Mouse (Mus musculus): ENCODE measurements around the gene Sema4b.

The Sema4b gene

DNA sequence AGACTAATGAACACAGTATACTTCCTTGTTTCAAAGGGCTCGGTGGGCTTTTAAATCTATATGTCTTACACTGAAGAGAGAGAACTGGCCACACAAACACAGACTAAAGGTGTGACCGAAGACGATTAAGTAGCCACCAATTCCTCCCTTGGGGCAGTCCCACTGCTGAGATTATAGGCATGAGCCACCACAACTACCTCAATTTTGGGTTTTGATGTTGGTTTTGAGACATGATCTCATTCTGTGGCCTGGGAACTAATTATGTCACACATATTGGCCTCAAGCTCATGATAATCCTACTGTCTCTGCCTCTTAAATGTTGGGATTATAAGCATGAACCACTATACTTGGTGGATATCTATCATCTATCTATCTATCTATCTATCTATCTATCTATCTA lies 9.2 kb upstream of the Sema4b start:
- DNase-seq (ENCODE audit: low read depth, low spot score), result no peak

DNA sequence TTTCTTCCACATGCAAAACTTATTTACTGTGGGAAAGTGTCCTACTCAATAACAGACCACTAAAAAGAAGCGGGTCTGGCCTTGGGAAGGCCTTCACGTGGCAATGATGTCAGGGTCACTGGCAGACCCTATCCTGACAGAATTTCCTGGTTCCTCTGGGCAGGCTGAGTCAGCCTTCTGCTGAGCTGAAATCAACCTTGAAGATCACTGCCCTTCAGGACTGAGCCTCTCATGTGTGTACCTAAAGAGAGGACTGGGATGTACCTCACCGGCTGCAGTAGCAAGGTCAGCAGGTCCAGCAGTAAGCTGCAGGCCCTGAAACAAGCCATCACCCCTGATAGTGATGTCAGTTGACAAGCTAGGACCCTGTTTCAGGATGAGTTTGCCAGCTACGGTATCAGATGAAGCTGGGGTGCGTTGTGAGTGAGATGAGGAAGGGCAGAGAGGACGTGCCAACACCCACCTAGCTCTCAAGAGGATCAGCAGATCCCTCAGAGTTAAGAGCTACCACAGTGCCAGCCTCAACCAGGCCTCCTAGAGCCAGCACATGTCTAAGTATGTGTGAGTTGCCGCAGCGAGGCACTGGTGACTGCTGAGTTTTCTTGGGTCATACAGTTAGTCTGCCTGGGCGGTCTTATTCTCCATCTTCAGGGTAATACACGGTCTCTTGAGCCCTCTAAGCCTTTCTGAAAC lies 8.5 kb upstream of the Sema4b start:
- no peak for DNase-seq (ENCODE audit: low read depth, low spot score)

DNA sequence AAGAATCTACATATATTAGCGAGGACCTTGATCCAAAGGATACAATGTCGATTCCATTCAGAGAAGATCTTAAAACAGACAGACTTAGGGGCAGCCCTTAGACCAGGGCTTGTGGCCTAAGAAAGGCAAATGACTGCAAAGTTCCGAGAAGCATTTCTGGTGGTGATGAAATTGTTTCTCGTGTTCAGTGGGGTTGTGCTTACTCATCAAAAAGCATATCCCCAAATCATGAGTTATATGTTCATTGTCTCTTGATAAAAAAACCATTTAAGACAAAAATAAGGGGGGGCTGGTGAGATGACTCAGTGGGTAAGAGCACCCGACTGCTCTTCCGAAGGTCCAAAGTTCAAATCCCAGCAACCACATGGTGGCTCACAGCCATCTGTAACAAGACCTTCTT lies 7.3 kb upstream of the Sema4b start:
- no peak for DNase-seq (ENCODE audit: low read depth, low spot score)

DNA sequence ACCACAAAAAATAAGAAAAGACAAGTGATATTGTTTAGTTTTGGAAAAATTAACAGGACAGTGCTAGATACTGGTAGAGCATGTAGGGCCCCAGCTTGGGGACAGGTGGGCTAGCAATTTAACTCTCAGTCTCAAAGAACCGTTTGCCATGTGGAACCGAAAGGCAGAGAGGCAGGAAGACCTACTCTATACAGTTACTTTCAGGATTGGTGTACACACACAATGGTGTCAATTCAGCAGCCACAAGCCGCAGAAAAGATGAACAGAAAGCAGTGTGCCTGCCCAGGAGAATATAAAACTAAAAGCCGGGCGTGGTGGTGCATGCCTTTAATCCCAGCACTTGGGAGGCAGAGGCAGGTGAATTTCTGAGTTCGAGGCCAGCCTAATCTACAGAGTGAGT lies 6.9 kb upstream of the Sema4b start:
- no peak for DNase-seq (ENCODE audit: low read depth, low spot score)

DNA sequence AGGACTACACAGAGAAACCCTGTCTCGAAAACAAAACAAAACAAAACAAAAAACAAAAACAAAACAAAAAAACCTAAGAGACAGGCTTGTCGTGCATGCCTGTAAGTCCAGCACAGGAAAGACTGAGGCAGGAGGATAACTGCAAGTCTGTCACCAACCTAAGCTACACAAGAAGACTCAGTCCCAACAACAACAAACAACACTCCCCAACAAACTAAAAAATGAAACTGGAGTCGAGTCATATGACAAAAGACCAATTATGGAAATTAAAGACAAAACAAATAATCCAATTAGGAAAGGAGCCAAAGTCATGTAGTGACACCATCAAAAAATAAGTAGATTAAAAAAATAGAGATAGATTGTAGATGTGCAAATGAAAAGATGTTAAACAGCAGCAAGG lies 6.4 kb upstream of the Sema4b start:
- no peak for DNase-seq (ENCODE audit: low read depth, low spot score)

DNA sequence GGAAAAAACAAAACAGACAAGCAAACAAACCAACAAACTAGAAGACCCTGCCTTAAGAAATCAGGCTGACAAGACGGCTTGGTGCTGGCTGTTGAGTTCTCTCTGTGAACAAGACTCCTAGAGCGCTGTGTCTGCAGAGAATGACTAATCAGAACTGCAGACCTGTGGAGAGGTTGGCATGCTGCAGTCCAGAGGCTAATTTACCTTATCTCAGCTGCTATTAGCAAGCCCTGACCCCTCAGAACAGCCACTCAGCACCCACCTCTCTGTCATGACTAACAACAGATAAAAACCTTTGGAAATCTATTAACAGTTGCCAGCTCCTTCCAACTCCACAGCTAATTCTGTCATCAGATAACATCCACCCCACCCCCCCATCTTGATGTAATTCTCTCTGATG lies 5.6 kb upstream of the Sema4b start:
- no peak for DNase-seq (ENCODE audit: low read depth, low spot score)

DNA sequence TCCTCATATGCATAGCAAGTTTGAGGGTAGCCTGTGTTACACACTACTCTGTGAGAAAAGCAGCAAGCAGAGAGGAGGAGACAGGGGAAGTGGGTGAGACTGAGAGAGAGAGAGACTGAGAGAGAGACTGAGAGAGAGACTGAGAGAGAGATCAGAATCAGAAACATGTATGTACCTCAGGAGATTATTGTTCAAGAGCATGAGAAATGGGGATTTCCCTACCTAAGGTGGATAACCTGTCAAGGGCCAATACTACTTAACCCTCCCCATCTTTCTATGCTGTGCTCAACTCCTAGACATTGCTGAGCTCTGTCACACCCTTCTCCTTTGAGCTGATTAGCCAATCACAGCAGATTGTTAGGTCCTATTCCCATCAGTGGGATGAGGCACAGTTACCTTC lies 4.5 kb upstream of the Sema4b start:
- DNase-seq (ENCODE audit: low read depth, low spot score), result no peak

DNA sequence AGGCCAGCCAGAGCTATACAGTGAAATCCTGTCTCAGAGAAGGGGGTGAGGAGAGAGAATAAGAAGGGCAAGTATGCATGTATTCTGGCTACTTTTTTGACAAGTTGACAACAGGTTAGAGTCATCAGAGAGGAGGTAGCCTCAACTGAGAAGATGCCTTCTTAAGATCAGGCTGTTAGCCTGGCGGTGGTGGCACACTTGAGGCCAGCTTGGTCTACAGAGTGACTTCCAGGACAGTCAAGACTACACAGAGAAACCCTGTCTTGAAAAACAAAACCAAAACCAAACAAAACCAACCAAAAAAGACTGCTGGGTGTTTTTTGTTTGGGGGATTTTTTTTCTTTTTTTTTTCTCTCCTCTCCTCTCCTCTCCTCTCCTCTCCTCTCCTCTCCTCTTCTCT lies 3.2 kb upstream of the Sema4b start:
- DNase-seq (ENCODE audit: low read depth, low spot score), result no peak

DNA sequence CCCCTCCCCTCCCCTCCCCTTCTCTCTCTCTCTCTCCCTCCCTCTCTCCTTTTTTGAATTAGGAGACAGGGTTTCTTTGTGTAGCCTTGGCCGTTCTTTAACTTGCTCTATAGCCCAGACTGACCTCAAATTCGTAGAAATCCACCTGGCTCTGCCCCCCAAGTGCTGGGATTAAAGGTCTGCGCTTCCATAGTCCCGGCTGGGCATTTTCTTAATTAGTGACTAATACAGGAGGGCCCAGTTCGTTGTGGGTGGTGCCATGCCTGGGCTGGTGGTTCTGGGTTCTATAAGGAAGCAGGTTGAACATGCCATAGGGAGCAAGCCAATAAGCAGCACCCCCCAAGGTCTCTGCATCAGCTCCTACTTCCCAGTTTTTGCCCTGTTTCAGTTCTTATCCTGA lies 2.7 kb upstream of the Sema4b start:
- no peak for DNase-seq (ENCODE audit: low read depth, low spot score)

DNA sequence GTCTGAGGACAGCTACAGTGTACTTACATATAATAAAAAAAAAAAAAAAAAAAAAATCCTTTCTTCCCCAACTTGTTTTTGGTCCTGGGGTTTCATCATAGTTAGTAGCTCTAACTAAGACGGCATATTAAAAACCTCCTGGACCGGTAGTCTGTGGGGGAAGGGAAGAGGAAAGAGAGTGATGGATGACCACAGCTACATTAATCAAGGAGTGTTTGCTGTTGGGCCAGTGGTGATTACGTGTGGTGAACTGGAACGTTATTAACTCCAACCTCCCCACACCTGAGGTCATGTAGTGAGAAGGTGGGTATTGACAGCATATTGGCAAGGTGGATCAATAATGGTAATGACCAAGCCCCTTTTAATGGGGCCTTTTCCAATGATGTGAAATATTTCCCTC lies 2.1 kb upstream of the Sema4b start:
- no peak for DNase-seq (ENCODE audit: low read depth, low spot score)

DNA sequence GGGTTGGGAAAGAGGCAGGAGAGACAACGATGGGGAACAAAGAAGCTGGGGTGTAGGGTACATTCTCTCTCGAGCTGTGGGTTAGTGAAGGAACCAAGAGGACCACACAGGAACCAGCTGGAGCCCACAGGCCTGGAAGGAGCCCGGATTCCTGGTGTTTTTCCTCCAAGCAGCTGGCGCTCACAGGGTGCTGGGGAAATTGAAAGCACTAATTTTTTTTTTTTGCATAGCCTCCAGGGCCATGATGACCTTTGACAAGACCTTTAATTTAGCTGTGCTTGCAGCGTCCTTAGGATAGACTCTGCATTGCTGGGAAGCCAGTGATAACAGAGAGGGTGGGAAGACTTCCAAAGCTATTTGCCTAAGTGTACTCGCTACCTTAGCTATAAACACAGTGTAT lies 1.7 kb upstream of the Sema4b start:
- no peak for DNase-seq (ENCODE audit: low read depth, low spot score)

DNA sequence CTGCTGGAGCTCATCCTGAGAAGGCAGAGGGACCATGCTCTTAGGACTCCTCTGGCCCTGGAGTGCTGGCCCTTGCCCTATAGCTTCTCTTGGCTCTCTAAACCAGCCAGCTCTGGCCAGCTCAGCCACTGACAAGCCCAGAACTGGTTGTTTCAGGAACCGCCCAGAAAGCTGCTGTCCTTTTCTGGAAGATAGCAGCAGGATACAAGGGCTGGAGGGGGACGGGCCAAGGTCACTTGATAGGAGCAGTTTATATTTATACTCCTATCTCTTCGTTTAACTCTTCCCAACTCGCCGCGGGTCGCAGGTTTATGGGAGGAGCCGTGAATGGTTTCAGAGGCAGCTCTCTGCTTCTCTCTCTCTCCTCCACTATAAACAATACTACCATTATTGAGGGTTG lies 620 bp upstream of the Sema4b start:
- peak; percentile 72 for DNase-seq (ENCODE audit: low read depth, low spot score)

DNA sequence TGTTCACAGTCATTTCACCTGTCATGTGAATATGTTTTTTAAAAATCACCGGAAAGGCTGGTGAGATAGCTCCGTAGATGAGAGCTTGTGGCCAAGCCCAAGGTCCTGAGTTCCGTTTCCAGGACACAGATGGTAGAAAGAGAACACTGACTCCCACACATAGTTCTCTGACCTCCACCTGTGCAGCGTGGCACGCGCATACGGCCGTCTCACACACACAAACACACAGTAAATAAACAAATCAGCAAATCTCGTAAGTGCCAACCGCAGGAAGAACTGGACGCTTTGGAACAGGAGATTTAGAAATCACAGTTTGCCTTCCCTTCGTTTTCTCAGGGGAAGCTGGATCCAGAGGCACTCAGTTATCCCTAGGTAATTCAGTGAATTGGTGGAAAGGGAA lies 860 bp downstream of the Sema4b start:
- no peak for DNase-seq (ENCODE audit: low read depth, low spot score)

DNA sequence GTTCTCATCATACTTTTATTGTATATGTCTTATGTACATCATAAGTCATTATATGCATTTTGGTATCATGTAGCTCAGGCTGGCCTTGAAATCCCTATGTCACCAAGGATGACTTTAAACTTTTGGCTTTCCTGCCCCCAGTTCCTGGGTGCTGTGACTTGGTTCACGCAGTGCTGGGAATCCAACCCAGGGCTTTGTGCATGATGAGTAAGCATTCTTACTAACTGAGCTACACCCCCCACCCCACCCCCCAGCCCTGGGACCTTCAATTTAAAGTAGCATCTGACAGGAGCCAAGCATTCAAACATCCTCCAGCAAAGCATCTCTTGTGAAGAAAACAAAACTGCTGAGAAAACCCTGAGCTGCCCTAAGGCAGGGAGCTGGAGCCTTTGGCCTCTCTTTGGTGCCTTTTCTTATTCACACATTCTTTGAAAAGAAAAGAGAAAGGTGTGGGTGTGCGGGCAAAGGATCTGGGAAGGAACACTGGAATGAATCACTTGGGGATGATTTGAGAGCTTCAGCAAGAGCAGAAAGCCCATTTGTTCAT lies 2.0 kb downstream of the Sema4b start:
- no peak for DNase-seq (ENCODE audit: low read depth, low spot score)

DNA sequence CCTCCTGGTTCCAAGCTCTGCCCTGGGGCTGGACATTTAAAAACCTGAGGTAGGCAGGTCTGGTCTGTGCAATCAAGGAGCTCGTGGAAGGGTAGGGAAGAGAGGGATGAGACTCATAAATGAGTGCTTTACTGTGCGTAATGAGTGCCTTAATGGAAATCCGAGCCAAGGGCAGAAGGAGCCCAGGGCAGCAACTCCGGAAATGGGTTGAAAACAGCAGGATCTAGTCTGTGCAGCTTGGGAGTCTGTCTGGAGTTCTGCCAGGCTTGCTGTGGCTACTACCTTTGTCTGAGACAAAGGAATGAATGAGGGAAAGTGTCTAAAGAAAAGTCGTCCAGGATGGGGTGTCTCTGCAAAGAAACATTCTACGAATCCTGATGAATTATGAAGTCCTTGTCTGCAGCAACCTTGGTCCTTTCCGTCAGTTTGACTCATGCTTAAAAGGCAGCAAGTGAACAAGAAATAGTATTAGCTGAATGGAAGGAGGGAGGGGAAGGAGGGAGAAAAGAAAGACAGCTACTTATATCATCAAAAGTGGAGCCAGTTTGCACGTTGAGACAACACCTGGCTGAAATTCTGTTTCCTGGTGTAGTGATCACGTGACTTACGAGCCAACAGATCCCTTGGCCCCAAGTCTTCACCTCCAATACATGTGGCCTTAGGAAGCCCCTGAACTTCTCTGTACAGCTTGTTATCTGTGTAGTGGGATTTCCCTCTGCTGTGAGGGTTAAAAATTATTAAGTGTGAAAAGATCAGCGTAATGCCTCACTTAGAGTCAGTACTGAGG lies 2.7 kb downstream of the Sema4b start:
- no peak for DNase-seq (ENCODE audit: low read depth, low spot score)

DNA sequence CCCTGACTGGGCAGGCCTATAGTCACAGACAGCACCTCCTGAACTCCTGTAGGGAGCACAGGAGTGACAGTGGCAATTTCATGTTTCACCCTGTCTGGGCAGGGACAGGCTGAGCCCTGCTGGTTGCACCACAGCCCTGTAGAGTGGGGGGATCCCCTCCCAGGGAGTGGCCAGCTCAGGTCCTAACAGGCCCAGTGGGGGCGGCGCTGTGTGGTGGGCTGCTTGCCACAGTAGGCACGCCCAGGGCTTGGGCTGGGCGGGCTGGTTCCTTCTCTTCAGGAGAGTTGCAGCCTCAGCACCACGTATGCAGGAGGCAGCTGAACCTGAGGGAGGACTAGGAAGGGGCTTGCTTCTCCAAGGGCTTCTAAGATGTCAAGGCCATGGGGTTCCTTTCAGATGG lies 4.8 kb downstream of the Sema4b start:
- DNase-seq (ENCODE audit: low read depth, low spot score), result no peak

DNA sequence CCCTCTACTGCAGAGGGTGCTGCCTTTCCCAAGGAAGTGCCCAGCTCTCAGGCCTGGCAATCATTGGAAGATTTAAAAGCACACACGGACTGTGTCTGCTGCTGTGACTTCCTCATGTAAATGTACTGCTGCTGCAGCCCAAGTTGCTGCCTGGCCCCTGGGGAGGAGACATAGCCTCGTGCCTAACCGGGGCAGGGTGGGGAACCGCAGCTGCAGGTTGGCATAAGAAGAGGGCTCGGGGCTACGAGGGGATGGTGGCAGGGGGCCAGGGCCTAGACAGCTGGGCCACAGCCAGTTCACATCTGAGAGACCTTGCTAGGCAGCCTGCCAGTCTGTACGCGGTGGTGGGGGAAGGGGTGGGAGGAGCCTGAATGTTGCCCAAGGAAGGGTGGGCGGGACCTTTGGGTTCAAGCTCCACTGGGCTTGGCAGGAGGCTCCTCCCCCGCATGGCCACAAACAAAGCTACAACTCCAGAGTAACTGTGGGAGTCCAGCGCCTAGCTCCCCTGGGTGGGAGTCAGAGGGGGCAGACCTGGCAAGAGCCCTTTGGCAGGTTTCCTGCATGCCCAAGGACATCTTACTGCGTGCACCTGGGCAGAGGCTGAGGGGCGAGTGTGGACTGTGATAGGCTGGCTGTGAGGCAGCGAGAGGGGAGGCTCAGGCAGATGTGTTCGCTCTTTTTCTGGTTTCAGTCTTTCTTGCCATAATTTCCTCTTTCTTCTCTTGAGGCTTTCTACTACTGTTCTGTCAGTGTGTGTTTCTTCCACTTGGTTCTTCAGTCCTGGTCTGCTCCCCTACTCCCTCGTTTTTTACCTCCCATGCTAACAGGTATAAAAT lies 5.8 kb downstream of the Sema4b start:
- peak; percentile 79 for DNase-seq (ENCODE audit: low read depth, low spot score)

DNA sequence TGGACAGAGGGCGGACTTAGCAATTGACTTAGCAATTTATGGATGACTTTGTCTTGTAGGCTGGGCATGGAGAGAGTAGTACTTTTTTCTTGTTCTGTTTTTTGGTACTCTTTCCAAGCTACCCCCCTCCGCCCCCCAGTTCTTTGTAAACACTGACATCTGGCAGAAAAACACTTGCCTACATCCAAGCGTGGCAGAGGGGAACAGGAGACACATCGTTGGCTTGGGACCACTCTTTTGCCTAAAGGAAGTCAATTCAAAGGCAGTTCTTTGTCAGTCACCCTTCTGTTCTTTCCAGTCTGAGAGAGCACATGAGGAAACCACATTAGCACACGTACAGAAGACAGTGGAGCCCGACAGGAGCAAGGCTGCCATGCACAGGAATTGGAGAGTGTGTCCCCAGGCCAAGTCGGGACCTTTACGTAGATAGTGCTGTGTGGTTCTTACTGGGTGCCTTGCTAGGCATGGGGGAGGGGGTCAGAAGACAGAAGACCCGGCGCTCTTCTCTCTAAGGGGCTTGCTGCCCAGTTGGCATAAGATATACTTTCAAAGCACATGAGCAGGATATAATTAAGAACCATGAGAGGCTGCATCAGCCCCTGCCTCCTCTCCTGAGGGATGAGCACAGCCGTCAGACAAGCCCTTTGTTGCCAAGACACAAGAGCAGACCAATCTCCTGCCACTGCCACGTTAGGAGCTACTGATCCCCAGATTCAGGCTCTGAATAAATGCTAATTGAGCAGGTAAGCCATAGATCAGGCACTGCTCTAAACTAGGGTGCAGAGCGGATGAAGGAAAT lies 7.5 kb downstream of the Sema4b start:
- DNase-seq (ENCODE audit: low read depth, low spot score), result no peak

DNA sequence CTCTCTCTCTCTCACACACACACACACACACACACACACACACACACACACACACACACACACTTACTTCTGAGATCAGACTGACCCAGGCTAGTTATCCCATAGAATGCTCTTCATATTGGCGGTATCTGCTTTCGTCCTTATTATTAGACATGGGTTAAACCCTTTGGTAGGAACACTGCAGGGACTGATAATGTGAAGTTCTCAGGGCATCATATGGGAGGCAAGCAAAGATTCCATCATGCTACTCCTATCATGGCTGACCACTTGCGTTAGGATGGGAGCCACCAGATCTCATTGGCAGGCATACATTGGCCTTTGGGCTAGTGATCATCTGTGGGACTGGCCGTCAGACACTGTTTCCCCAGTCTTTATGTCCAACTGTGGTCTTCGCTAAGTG lies 8.5 kb downstream of the Sema4b start:
- no peak for DNase-seq (ENCODE audit: low read depth, low spot score)

DNA sequence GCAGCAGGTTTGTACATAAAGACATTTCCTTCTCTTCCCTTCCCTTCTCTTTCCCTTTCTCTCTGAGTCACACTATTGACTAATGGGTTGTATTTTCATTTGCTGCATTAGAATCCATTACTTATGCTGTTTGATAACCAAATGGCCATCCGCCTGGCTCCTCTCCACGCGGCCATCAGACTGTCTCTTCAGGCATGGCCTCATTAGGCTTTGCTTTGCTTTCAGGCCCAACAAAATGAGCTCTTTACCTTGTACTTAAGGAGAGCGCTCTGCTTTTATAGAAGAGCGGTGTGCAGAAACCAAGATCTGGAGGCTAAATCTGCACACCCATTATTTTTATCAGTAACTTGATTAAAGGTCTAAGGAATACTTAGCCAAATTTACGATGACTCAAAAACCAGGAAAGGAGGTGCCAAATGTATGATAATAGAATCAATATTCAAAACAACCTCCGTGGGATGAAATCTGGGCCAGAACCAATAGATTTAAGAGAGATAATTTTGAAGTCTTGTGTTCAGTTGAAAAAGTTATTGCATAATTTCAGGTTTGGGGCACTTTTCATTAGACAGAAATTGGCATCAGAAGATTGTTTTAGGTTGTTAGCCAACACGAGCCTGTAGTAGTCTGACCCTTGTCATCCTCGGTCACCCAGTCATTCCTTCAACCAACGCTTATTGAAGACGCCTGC lies 9.1 kb downstream of the Sema4b start:
- no peak for DNase-seq (ENCODE audit: low read depth, low spot score)

DNA sequence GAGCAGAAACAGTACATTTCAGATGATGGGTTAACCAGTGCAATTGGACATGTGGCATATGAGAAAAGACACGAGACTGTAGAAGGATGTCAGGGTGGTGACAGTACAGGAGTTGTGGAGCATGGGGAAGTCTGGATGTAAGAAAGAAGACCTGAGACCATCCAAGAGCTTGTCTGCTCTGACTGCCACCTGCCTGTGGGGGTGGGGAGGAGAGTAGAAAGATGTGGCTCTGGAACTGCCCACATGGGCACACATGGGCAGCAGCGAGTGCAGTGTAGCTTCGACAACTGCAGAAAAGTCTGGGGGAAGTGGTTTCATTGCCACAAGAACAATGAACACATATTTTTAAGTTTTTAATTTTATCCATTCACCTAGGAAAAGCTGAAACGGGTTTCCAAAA lies 10.7 kb downstream of the Sema4b start:
- DNase-seq (ENCODE audit: low read depth, low spot score), result no peak
